Mouse (Mus musculus) granulocyte monocyte progenitor cell, adult 5-6 weeks (primary cell): ENCODE measurements around the gene Med16. TPM values are rescaled to one million over a fixed set of nuclear protein-coding genes. Genes with fewer than 3 reads are reported as not detected.
"Not testable (repeated sequence)": the region's sequence is repeated elsewhere in the genome, so short reads cannot be mapped to it uniquely, and the experiment has no call there.

ENCODE experiments used
- ATAC-seq: replicated peaks from 2 replicates; pipeline ENCODE4 v1.8.0; 2016; ENCODE audit warnings: mild to moderate bottlenecking, moderate TSS enrichment, inconsistent platforms; ENCODE audit not compliant: poor library complexity, severe bottlenecking
- total RNA-seq, 2 experiments: library from RNA; stranded (forward) in 1 of 2; stranded (reverse) in 1 of 2; fragments of 200-712, 200-1000 nt in 1 of 2; fragments of >200 nt in 1 of 2; fragmentation: Nextera tagmentation in 1 of 2; gene quantifications; 2 replicates each; pipeline ENCODE4 v1.2.3; 2014 to 2017

Med16 gene
- total RNA-seq, 2 experiments from 2014 or later = 14.1 to 17.0 TPM

DNA sequence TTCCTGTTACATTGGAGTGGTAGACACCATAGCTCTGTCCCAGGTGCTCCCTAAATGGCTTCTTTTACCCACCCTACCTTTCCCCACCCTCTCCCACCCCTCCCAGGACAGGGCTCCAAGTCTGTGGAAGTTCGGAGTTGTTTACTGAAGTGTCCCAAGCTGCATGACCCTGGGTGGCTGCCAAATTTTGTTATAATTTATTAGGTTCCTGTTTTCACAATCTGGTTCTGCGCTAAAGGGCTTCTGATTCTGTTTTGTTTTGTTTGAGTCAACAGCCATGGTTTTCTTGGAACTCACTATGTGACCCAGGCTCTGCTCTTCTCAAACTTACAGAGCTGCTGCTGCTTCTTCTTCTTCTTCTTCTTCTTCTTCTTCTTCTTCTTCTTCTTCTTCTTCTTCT, 19.3 kb downstream of the Med16 start:
- ATAC-seq = no peak

DNA sequence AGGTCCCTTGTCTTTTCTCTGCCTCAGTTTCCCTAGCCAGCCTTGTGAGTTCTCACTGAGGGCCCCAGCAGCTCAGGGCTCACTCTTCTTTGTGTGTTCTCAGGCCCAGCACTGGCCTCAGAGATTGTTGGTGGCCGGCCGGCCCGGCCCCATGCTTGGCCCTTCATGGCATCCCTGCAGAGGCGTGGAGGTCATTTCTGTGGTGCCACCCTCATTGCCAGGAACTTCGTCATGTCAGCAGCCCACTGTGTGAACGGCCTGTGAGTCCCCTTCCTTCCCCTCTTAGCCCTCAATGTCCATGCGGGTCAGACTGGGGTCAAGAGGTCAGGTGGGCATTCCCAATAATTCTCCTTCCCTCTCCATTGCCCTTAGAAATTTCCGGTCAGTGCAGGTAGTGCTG, 22.1 kb downstream of the Med16 start:
- ATAC-seq = no peak

- ATAC-seq = peak; percentile 67
These were observed 22.7 kb downstream of the Med16 start, which contains the start of gene Elane for GRCm38 (mm10) chr10:79886054-79886453. Elane (plus strand) TSS chr10:79886247.

DNA sequence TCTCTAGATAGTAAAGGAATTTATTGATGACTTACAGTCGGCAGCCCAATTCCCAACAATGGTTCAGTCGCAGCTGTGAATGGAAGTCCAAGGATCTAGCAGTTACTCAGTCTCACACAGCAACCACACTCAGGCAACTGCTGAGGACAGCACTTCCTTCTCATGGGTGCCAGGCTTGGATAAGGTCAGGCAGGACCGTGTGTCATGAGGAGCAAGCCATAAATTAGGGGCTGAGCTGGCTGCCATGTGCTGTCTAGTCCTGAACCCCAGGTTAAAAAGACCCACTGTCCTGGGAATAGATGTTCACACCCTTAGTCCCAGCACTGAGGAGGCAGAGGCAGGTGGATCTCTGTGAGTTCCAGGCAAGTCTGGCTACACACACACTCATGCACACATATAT, 23.8 kb downstream of the Med16 start:
- ATAC-seq = not testable (repeated sequence)

GRCm38 (mm10) chr10:79884446-79884845, 24.3 kb downstream of the Med16 start:
- peak; percentile 46 for ATAC-seq

- ATAC-seq = peak; percentile 21
These were observed 25.2 kb downstream of the Med16 start for GRCm38 (mm10) chr10:79883297-79884084.

DNA sequence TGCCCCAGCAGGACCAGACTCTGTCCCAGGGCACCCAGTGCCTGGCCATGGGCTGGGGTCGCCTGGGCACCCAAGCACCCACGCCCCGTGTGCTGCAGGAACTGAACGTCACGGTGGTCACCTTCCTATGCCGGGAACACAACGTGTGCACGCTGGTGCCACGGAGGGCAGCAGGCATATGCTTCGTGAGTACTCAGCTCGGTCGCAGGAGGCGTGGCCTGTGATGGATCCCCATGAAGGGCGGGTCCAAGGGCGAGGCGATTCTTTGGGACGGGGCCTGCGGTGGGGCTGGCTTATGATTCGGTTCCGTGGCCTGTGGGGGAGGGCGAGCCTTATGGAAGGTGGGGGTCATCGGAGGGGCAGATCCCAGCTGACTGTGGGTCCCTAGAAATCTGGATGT, 26.7 kb downstream of the Med16 start:
- no peak for ATAC-seq

- ATAC-seq = peak; percentile 6; the same call in 1 of the 2 replicates
These were observed 28.0 kb downstream of the Med16 start for GRCm38 (mm10) chr10:79880721-79881120.

DNA sequence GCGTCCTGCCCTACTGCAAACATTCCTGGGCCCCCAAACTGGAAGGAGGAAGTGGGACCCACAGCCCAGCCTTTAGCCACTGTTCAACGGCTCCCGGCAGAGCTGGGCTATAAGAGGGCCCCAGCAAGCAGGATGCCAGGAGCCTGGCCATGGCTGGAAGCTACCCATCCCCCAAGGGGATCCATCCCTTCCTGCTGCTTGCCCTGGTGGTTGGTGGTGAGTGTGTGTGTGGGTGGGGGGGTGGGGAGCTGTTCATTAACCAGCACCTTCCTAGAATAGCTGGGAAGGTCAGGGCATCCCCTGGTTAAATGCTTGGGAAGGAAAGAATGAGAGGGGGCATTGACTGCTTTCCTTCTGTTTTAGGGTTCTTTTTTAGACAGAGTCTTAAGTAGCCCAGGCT, 29.2 kb downstream of the Med16 start:
- 0 out of 2 replicates have a peak, but pooled peaks have one; percentile 7 for ATAC-seq

DNA sequence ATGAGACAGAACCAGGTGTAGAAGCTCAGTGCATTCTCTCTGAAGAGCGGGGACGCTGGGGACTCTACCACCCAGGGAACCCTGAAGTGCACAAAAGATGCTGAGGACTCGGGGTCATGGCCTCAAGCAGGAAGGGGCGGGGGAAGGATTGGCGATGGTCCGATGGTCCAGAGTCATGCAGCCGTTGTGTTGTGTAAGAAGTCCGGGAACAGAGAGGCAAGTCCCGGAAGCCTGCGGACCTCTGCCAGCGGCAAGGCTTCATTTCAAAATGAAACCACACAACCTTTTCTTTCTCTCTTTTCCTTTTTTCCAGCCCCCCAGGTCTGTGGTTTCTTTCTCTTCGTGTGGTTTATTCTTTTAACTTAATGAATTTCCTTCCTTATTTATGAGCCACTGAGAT, 31.0 kb downstream of the Med16 start:
- ATAC-seq = peak; percentile 66

GRCm38 (mm10) chr10:79877174-79877573, 31.5 kb downstream of the Med16 start:
- ATAC-seq = peak; percentile 33

DNA sequence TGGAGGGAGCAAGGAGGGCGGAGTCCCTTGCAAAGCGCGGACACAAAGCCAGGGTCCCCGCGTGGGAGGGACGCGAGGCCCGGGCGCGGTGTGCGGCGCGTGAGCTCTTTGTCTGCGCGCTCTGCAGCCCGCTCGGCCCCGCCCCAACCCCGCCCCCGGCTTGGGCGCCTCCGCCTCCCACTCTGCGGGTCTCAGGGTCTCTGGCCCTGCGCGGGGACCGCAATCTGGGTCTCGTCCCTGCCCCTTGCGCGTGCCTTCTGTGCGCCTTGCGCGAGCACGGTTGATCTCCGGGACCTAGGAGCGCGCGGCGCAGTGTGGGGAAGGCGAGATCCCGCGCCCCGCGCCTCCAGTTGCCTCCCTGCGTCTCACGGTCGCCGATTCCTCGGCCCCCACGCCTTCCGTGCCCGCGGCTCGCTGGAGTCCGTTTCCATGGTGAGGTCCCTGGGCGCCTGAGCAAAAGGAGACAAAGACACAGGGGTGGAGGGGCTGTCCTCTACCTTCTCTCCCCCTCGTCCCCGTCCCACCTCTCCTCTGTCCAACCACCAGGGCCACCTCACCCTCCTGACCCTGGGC, 34.3 kb downstream of the Med16 start, which contains the start of the genes Prtn3 and Plppr3:
TSS of gene Prtn3 (plus strand) at position 187 of the 573 bp plus-strand sequence.
TSS of gene Plppr3 (minus strand) at position 345 of the 573 bp plus-strand sequence.
- ATAC-seq = peak; percentile 28

- no peak for ATAC-seq
These were observed 34.9 kb downstream of the Med16 start for GRCm38 (mm10) chr10:79873715-79874289.

- ATAC-seq = no peak
These were observed 35.4 kb downstream of the Med16 start for GRCm38 (mm10) chr10:79873313-79873712.

DNA sequence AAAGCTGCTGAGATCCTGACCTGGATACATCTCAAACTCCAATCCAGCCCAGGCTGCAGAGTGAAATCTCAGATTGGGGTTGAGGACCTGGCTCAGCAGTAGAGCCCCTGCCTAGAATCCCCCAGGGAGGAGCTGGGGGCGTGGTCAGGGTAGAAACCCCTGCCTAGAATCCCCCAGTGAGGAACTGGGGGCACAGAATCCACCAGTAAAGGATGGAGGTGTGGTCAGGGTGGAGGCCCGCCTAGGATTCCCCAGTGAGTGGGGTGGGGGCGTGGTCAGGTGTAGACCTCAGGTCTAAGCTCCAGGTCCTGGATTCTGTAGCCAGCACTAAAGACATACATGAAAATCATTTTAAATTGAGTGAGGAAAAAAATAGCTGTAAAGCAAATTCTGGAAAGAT, 35.9 kb downstream of the Med16 start:
- ATAC-seq = no peak

DNA sequence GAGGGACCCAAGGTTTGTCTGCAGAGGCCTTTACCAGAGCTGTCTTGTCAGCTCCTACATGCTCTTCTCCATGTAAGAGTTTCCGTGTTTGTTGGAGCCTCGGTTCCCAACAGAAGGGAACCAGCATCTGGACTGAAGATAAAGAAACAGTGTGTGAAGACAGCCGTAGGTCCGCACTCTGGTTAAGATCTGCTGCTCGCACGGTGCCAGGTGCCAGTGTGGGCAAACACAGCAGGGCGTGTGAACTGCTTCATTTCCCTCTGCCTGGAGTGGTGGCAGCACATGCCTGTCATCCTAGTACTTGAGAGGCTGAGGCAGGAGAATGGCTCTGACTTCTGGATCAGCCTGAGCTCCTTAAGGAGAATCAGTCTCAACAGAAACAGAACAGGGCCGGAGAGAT, 36.9 kb downstream of the Med16 start:
- no peak for ATAC-seq

- ATAC-seq = no peak
These were observed 42.1 kb downstream of the Med16 start for GRCm38 (mm10) chr10:79866601-79867000.

GRCm38 (mm10) chr10:79865801-79866295, 42.9 kb downstream of the Med16 start:
- peak; percentile 50 for ATAC-seq

DNA sequence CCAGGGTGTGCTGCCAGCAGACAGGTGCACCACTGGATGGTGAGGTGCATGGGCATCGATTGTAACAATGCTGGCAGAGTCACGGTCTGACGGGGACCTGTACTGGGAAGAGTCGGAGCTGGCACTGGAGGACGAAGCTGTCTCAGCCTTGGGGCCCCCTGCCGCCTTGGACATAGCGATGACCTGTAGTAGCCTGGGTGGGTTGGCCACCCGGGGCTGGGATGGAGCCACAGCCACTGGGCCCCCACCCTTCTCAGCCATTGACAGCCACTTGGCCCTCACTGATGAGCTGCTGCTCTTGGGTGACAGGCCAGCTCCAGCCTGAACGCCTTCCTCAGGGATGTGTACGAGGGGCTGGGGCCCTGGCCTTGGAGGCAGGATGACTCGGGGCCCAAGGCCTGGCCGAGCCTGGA, 43.5 kb downstream of the Med16 start:
- ATAC-seq = 0 out of 2 replicates have a peak, but pooled peaks have one; percentile 7

GRCm38 (mm10) chr10:79864351-79865188, 44.2 kb downstream of the Med16 start:
- no peak for ATAC-seq
